Mouse (Mus musculus): ENCODE measurements at regions not wholly inside any gene's neighbourhood (a gene's known extent, or its start where the extent isn't known, plus 50 kb on each side); places are given as distances from the start of the nearest gene placed in this dataset.

DNA sequence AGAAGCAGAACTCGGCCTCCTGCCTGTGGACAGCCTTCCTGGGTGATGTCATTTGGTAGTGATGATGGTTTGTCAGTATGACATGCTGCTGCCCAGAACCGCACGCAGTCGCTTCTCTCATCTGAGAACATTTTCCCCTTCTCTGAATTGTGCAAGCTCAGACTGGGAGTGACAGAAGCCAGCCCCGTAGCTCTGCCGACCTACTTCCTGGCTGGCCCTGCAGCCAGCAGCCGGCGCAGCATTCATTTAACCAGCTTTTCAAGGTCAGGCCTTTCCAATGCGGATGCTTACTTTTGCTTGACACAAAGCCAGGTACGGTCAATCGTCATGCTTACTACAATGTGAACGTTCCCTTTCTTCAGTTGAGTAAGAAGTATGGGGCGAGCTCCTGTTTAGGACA lies 390.5 kb downstream of the Slc4a3 start:
- no peak for ATAC-seq (replicated peaks; ENCODE audit: low FRiP score, low TSS enrichment, poor library complexity, severe bottlenecking)

DNA sequence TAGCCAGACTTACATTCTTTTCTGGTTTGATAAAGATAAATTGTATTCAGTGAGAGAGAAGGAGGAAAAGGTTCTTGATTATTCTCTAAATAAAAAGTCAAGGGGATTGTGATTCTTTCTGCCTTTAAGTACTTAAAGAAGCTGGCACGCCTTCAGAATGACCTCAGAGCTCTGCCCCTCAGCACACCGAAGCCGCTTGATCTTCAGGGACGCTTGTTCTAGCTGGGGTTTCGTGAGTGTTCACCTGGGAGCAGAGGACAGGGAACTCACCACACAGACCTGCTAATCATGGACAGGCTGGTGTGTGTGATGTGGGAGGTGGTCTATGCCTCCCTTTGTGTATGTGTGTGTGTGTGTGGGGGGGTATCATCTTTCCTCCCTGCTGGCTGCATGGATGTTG lies 391.3 kb downstream of the Slc4a3 start:
- no peak for ATAC-seq (replicated peaks; ENCODE audit: low FRiP score, low TSS enrichment, poor library complexity, severe bottlenecking)

DNA sequence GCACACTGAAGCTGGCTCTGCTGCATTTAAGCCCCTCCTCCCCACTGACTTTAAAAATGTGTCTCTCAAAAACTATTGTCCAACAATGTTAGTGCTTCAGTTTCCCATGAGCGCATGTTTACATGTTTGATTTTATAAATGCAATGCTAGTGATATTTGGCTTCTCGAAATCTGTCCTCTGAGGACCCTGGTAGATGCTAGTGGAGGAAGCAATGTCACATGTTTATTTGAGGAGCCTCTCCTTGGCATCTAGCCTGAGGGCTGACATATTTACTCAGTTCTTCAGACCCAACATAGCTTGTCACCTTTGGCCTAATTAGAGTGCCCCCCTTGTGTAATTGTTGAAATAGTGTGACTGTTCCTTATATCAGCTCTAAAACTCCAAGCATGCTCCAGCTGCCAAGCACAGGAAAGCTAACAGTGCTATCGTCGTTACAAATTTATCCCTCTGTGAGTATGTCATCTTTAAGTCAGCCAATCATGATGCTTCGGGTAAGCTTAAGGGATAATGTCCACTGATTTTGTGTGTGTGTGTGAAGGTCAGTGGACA lies 400.3 kb downstream of the Slc4a3 start:
- no peak for ATAC-seq (replicated peaks; ENCODE audit: low FRiP score, low TSS enrichment, poor library complexity, severe bottlenecking)

DNA sequence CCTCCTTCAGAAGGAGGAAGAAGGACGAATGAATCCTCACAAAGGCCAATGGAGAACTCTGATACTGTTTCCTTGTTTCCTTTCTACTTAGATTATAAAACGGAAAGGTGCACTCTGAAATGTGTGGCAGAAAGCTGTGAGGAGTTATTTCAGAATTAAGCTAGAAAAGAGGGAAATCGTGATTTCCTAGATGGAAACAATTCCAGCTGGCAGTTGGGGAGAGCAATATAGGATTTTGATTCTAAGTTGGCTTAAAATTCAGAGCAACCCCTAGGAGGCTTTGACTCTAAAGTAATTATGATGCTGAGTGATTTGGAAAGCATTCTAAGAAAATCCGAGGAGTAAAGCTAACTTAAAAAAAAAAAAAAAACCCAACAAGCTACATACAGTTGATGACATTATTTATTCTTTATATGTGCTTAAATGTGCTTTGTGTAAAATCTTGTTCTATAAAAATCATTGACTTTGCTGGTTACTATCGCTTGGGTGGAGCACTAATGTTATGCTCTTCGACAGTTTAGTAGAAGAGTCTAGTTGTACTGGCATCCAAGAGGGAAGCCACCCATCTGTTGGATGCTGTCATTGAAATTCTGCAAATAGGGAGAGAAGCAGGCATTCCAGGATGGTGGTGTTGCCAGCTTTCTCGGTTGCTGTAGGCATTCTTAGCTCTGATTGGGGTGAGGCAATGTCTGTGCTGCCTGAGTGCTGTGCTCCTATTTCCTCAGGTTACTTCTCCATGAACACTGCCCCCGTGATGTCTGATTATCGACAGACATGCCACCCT lies 432.3 kb downstream of the Slc4a3 start:
- ATAC-seq (replicated peaks; ENCODE audit: low FRiP score, low TSS enrichment, poor library complexity, severe bottlenecking) = no peak

DNA sequence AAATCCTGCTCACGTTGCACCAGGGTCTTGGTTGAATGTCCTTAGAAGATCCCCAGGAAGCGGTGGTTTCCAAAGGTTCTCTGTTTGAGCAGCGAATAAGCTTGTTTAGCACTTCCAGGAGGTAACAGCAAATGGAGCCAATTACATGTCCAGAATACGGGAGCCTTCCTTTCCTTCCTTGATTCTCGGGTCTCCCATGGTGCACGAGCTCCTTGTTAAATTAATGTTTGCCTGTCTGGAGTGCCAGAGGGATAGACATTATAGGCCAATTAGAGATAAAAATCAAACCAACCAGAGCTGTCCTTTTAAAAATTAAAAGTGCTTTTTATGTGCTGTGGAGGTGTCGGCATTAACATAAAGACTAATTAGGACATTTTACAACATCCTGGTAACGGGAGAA lies 437.0 kb downstream of the Slc4a3 start:
- no peak for ATAC-seq (replicated peaks; ENCODE audit: low FRiP score, low TSS enrichment, poor library complexity, severe bottlenecking)

DNA sequence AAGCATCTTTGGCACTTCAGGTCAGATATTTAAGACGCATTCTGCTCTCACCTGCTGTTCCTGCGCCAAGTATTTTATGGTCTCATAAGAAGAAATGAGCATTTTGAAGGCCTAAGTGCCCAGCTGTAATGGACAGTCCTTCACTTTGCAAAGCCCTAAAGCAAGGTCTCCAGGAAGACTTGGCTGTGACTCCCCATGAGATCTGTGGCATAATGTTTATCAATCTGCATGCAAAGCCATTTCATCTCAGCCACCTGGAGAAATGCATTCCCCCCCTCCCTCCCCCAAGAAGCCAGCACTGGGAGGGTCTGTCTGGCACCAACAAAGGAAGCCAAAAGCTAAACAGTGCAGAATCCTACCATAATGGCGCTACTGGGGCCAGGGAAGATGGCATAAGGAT lies 437.4 kb downstream of the Slc4a3 start:
- no peak for ATAC-seq (replicated peaks; ENCODE audit: low FRiP score, low TSS enrichment, poor library complexity, severe bottlenecking)

DNA sequence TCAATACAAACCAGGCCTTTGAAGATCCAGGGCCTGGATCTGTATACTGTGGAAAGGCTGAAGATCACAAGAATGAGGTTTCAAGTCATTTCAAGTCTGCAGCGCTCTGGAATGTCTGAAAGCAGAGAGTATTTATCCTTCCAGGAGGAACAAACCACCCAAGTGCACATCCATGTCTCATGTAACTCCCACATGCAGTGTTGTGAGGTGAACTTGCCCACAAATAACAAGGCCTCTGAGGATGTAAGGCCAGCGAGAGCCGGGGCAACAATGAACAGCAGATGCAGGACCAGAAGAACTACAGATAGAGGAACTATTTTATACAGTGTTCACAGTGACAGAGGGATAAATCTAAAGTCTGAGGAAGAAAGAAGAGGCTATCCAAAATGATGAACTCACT lies 442.4 kb downstream of the Slc4a3 start:
- ATAC-seq (replicated peaks; ENCODE audit: low FRiP score, low TSS enrichment, poor library complexity, severe bottlenecking) = no peak

DNA sequence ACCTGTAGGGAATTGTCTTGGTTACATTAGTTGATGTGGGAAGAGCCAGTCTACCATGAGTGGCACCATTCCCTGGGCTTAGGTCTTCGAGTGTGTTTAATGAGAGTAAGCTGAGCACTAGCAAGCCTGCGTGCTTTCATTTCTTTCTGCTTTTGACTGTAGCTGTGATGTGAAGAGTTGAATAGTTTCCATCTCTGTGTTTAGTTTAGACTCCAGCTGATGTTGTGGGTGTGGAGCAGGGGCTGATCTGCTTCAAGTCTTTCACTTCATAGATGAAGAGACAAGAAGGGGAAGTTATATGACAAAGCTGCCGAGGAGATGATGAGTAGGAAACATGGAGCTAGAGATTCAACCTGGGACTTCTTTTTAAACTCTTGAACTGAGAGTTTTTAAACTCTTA lies 446.0 kb downstream of the Slc4a3 start:
- no peak for ATAC-seq (replicated peaks; ENCODE audit: low FRiP score, low TSS enrichment, poor library complexity, severe bottlenecking)

DNA sequence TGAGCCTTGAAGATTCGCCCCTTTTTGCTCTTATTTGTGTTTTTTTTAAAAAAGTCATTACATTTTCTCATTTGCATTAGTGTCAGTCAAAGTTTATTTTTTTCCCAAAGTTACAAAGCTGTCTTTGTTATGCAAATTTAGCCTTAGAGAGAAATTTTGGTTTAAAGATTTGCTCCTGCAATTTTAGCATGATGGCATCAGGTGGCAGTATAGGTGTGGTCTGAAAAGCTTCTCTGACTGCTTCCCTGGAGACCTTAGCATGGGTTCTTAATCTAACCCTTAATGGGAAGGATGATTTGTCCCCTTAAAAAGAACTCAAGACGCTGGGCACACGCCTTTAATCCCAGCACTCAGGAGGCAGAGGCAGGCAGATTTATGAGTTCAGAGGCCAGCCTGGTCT lies 451.2 kb downstream of the Slc4a3 start:
- ATAC-seq (replicated peaks; ENCODE audit: low FRiP score, low TSS enrichment, poor library complexity, severe bottlenecking) = no peak

DNA sequence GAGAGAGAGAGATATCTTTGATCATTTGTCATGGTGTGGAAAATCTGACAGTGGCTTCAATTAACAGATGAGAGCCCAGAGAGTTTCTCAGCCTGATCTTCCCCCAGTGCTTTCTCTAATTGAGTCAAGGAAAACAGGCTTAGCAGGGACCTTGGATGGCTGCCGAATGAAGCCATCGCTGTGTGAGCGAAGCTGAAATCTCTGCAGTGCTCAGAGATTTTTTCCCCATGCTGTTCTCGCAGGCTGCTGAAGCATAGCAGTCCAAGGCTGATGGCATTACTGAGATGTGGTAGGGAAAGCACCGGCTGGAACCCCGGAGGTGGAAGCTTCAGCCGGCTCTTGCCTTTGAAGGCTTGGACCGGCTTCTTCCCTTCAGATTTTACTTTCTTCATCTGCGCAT lies 455.1 kb downstream of the Slc4a3 start:
- no peak for ATAC-seq (replicated peaks; ENCODE audit: low FRiP score, low TSS enrichment, poor library complexity, severe bottlenecking)

DNA sequence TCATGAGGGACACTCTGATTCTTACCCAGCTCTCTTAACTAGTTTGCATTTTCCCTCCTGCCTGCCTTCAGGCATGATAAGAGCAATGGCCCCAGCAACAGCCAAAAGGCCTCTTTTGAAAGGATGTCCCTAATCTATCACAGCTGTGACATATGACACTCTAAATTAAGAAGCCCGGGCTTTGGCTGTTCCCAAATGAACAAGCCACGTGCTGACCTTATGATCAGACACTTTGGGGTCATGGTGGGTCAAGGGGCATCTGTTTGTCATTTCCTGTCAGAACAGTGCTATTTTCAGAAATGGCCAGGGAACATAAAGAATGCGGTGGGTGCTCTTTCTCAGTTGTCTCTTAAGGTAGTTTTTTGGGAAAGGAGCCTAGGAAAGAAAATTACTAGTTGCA lies 463.5 kb downstream of the Slc4a3 start:
- no peak for ATAC-seq (replicated peaks; ENCODE audit: low FRiP score, low TSS enrichment, poor library complexity, severe bottlenecking)

DNA sequence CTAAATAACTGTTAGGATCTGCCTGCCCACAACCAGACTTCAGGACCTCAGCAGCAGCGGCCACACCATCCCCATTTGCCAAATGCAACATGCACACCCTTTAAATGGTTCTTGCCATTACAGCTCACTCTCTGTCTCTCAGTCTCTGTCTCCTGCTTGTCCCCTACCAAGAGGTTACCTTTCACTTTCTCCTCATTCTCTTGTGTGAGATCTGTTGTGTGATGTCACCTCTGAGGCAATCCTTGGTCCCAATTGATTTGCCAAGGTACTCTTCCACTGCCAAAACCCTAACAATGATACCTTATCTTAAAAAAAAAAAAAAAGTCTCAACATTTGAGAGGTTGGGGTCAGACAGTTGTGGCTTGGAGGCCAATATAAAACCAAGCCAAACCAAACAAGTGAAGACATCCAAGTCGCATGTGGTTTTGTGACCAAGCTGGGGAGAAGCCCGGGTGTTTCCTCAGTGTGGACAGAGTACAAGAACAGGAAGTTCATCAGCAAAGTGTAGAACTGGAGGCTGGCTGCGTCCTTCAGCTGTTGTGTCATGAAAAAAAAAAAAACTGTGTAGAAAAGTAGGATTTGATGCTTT lies 464.2 kb downstream of the Slc4a3 start:
- ATAC-seq (replicated peaks; ENCODE audit: low FRiP score, low TSS enrichment, poor library complexity, severe bottlenecking) = no peak

DNA sequence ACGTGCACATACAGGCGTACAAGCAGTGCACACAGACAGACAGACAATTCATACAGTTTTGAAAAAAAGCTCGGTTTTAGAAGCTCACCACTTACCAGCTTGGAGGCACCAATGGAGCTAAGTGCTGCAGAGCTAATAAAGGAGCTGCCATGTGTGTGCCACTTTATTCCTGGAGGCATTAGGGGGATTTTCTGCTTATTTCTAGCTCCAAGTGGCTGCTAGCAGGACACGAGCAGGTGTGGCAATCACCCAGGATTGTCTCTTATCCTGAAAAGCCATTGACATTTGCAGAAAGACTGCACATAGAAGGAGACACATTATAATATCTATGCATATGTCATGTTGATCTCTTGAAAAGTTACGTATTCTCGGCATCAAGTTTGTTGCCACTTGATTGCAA lies 472.5 kb downstream of the Slc4a3 start:
- no peak for ATAC-seq (replicated peaks; ENCODE audit: low FRiP score, low TSS enrichment, poor library complexity, severe bottlenecking)

DNA sequence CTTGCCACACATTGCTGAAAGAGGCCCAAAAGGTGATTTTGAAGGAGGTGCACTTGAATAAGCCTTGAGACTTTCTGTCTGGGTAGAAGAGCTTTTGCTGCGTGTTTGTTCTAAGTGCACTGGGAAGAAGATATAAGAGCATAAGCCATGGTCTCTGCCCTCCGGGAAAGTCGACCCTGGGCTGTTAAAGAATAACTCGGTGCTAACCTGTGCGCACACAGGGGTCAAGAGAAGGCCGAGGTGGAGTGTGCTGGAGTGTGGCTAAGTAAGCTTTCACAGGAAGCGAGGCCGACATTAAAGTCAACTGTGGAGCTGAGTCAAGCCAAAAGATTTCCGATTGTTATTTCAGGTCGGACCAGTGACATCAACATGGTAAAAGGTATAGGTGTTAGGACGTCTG lies 473.0 kb downstream of the Slc4a3 start:
- ATAC-seq (replicated peaks; ENCODE audit: low FRiP score, low TSS enrichment, poor library complexity, severe bottlenecking) = no peak

DNA sequence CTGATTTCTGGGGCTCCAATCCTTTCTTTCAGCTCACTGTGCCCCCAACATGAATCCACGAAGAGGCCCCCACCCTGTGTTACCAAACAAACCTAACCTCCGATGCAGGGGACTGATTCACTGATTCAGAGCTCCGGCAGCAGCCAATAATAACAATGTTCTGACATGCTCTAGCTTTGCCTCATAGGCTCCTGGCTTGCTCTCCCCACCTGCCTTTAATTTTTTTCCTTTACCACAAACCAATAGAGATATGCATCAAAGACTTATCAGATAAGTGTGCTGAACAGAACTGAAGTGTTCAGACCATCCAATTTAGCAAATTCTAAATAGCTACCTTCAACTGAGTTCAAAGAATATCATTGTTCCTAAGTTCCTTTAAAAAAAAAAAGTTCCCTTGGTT lies 478.6 kb downstream of the Slc4a3 start:
- ATAC-seq (replicated peaks; ENCODE audit: low FRiP score, low TSS enrichment, poor library complexity, severe bottlenecking) = no peak

DNA sequence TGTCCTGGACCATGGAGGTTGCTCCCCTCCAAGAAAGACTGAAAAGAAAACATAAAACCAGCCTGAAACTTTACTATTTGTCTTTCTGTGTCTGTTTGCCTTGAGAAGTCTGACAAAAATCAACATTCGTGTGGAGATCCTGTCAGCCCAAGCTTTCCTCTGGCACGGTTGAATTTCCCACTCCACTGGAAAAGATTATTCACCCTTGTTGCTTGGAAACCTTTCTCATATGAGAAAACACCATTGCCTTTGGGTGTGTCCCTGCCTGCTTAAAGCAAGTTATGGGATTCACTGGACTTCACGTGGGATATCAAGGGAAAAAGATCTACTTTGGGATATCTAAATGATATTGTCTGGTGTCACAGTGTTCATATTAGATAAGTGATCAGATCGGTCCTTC lies 479.3 kb downstream of the Slc4a3 start:
- ATAC-seq (replicated peaks; ENCODE audit: low FRiP score, low TSS enrichment, poor library complexity, severe bottlenecking) = no peak

DNA sequence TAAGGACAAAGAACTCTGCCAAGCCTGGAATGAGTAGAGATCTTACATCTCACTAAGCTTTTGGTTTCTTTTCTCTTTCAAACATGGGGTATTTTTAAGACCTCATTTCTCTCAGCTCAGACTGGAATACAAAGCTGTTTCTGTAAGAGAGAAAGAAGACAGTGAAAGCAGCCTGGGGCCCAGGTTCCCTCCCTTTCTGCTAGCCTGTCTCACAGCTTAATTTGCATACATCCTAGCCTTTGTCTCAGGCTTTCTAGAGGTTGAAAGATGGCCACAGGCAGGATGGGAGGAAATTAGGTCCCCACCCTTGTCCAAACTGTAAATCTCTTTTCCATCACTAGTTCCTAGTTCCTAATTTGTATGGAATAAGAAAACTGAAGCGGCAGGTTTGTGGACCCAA lies 483.0 kb downstream of the Slc4a3 start:
- ATAC-seq (replicated peaks; ENCODE audit: low FRiP score, low TSS enrichment, poor library complexity, severe bottlenecking) = no peak

DNA sequence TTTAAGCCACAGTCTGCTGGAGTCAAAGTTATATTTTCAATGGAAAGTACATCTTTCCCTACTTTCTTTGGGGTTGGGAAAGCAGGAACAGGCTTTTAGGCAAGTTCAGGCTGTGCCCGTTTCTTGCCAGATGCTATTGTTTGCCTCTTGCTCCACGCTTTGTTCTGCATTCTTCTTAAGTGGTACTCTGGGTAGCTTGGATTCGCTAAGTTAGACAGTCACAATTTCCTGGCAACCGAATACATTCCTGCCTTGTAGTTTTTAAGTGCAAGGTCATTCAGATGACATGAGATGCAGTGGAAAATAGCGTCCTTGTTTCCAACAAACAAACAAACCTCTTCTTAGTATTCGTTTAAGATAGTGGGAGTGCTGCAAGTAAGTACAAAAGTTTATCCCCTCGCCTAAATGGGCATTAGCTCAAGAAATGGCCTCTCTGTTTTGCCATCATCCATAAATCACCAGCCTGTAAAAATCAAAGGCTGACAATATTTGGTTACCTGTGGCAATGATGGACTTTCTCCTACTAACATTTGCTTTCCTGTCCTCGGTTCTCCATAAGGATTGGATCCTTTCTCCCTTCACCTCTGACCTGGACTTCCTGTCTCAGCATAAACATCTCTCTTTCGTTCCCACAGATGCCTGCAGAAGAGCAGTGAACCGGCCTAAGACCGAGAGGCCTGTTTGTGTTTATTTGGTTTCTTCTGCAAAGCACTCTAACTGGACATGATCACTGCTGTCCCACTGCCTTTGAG lies 485.3 kb downstream of the Slc4a3 start:
- ATAC-seq (replicated peaks; ENCODE audit: low FRiP score, low TSS enrichment, poor library complexity, severe bottlenecking) = no peak

DNA sequence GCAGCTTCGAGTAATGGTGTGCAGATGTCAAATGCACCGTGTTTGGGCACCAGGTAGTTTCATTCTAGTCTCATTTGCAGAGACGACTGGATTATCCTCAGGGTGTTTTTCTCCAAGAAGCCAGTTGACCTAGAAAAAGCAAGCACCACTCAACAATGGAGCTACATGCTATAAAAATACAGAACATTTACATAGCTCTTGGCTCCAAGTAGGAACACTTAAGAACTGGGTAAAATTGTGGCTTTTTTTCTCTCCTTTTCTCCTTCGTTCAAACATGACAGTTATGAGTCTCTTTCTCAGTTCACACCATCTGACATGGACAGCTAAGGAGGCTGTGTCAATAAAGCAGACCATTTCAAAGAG lies 485.8 kb downstream of the Slc4a3 start:
- ATAC-seq (replicated peaks; ENCODE audit: low FRiP score, low TSS enrichment, poor library complexity, severe bottlenecking) = no peak

DNA sequence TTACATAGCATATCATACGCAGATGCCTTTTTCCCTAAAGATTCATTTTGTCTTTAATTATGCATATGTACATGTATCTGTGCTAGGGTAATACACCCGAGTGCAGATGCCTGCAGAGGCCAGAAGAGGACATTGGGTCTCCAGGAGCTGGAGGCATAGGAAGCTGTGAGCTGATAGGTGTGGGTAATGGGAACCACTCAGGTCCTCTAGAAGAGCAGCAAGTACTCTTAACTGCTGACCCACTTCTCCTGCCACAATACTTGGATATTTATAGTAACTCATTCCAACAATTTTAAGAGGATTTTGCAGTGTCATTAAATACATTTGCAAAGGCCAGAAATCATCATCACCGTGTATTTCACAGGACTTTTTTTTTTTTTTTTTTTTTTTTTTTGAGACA lies 486.6 kb downstream of the Slc4a3 start:
- no peak for ATAC-seq (replicated peaks; ENCODE audit: low FRiP score, low TSS enrichment, poor library complexity, severe bottlenecking)

DNA sequence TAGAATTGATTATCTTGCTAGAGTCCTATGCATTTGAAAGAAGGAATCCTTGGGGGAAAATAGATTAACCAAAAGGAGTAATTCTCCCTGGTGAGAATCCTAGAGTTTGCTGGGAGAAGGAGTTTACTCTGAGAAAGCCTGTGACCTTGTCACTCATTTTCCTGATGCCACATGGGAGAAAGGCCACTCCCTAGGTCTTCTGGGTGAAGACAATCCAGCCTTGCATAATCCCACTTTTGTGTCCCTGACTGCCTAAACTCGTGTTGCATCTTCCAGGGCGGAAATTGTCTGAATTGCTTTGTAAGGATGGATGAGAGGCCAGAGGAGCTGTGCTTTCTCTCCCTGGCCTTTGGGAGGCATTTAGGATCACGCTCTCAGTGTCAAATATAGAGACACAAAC lies 490.2 kb downstream of the Slc4a3 start:
- no peak for ATAC-seq (replicated peaks; ENCODE audit: low FRiP score, low TSS enrichment, poor library complexity, severe bottlenecking)

Measured in megakaryocyte-erythroid progenitor cell, adult 5-6 weeks (primary cell).